Mouse (Mus musculus): ENCODE measurements around the gene Pdlim4. TPM values are rescaled to one million over a fixed set of nuclear protein-coding genes. Genes with fewer than 3 reads are reported as not detected.

Gene Pdlim4
- total and polyA plus RNA-seq, 3 experiments: 16.1 to 86.7 (median 18.7) TPM

DNA sequence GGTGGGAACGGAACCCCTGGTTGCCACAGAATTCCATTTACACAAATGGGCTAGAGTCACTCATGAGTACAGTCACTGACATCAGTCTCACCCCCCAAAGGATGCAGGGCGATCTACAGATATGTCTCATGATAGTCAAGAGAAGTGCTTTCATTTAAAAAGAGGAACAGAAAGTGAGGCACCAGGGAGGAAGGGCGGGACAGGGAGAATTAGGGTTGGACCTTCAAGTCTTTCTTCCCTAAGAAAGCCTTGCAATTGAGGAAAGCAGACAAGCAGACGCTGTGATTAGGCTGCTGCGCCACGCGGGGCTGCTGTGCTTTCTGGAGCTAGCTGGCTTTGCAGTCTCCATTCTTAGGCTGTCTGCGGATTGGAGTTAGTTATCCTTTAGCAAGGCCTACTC is 22.9 kb upstream of the Pdlim4 start:
- no peak for DNase-seq

DNA sequence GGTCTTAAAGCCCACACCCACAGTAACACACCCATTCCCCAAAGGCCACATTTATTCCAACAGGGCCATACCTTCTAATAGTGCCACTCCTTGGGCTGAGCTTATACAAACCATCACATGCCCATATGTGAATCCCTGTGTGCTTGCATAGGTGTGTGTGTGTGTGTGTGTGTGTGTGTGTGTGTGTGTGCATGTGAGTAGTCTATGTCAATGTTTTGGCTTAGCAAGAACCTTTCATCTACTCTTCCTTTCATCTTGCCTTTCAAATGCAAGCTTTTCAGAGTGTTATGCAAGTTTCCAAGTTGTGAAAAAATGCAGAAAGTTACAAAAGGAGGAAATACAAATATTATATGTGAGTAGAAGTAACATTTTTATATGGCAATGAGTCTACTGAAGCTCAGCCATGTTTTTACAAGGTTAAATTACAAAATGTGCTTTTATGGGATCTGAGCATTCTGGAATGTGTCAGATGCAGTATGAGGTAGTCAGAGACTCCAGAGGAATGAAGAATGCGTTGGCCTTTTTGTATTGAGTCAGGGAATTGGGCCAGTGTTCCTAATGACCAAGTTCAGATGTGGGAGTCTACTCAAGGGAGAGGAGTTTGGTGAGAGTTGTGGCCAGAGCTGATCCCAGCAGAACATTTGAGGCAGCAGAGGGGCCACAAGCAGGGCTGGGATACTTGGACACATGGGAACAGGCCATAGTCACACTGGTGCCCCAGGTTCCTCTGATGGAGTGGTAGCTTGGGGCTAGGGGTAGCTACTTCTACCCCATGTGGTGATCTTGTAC is 21.5 kb upstream of the Pdlim4 start:
- DNase-seq: no peak

DNA sequence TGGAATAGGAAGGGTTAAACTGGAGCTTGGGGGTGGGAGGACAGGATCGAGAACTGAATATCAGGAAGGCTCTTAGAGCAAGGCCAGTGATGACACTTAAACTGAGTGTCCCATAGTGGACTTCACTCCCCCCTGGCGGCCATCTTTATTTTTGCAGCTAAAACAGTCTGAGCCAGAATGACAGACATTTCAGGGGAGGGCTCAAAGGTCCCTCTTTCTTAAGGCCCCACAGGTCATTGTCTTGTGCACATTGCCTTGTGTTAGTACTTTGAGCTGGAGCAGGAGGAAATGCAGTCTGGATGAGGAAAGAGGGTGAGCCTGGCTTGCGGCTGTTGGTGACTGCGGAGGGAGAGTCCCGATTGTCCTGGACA is 20.1 kb upstream of the Pdlim4 start:
- peak; percentile 83 for DNase-seq

DNA sequence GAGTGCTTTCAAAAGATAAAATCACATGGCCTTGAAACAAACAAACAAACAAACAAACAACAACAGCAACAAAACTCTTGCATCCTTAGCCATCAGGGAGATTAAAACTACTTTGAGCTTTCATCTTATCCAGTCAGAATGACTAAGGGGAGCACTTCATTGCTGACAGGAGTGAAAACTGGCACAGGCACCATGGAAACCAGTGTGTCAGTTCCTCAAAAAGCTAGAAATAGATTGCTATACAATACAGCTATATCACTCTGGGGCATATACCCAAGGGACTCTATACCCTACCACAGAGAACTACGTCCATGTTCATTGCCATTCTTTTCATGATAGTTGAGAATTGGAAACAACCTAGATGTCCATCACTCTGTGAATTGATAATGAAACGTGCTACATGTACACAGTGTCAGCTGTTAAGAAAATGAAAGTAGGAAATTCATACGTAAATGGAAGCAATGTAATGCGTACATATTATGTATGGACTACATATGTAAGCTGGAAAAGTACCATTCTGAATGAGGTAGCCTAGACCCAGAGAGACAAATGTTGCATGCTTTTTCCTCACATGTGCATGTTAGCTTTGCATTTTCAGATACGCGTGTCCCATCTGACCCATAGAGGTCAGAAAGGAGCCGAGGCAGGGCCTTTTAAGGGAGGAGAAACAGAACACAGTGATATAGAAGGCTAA is 19.6 kb upstream of the Pdlim4 start:
- no peak for DNase-seq

DNA sequence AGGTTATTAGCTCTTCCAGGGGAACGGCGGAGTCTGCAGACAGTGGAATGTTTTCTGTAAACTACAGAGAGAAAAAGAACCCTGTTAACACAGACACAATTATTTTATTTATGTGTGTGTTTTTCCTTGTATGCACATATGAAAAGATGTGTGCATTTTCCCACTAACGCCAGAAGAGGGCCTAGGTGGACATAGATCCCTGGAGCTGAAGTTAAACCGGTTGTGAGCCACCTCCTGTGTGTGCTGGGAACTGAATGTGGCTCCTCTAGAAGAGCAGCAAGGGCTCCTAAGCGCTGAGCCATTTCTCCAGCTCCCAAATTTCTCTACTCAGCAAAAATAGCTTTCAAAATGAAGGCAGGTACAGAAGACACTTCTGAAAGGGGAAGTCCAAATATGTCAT is 17.0 kb upstream of the Pdlim4 start:
- no peak for DNase-seq

DNA sequence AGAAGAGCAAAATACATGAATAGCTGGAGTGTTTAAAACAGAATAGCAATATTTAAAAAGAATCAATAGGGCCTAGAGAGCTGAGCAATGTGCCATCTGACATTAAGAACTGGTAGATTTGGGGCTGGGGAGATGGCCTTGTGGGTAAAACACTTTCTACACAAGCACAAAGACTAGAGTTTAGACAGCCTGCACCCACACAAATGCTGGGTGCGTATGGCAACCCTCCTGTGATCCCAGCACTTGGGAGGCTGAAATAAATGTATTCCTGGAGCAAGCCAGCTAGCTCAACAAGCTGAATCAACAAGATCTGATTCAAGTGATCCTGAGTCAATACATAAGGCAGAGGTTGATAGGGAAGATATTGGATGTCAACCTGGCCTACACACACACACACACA is 16.2 kb upstream of the Pdlim4 start:
- no peak for DNase-seq

DNA sequence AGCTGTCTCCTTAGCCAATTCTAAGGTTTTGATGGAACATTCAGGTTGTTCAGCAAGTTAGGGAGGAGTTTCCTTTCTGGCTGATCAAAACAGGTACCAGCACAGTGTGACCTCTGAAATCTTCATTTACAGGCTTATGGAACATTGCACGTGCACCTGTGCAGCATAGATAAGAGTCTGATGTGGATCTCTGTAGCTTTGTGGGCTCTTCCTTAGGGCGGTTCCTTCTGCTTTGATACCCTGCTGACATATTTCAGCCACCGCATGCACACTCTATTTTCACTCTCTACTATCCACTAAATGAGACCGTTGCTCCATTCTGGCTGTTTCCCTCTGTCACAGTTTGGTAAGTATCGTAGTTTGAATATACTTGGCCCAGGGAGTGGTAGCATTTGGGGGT is 13.9 kb upstream of the Pdlim4 start:
- DNase-seq: no peak

DNA sequence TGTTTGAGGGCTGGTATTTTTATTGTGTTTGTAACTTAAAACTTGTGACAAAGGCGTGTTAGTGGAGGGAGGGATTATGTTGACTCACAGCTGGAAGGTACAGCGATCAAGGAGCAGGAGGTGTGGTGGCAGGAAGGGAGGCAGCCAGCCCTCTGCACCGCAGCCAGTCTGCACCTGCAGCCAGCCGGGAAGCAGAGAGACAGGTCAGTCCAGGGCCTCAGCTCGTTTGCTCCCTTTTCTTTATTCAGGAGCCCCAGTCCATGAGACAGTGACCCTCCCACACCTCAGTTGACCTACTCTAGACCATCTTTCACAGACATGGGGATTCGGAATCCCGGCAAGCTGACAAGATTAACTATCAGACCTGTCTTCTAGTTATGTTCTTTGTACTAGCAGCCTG is 11.6 kb upstream of the Pdlim4 start:
- no peak for DNase-seq

DNA sequence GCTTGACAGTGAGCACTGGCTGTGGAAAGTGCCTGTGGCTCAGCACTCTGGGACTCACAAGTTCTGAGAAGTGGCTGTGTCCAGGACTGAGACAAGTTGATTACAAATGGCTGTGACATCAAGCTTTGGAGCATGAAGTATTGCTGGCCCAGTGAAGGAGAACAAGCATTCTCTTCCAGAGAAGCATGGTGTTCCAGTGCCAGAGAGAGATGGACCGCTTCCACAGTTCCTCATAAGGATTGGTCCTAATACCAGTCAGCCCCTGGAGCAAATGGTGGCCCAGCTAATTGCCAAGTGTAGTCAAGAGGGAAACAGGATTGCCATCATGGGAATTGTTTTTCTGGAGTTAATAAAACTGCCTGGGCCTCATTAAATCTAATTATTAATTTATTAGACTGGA is 7.3 kb upstream of the Pdlim4 start:
- no peak for DNase-seq

DNA sequence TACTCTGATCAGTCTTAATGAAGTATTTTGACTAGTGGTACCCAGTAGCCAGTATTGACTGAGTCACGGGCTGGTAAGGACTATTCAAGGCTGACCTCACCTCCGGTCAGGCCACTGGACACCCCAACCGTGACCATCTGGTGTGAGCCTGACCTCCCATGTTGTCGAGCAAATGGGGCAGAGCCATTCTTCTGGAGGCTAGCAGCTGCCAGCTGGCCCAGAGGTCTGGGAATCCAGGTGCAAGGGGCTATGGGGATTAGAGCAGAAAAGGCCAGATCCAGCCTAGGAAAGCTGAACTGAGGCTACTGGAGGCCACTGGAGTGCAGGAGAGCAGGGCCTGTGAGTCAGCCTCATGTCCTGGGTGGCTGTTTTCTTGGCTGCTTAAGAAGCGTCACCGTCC is 6.5 kb upstream of the Pdlim4 start:
- no peak for DNase-seq

DNA sequence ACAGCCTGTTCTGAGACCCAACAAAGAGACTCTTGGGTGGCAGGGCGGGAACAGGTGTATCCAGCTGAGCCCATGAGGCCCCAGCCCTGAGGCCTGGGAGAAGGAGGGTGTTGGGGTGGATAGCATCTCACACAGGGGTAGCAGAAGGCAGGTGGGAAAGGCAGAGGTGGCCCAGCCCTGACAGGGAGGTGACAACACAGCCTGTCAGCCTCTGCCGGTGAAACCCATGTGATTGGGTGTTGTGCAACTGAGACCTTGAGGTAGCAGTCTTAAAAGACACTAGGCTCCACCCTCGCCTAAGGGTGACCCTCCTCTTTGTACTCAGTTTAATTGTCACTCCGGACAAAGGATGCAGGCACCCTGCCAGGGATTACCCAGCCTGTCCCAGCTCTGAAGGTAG is 4.5 kb upstream of the Pdlim4 start:
- DNase-seq: peak; percentile 52

DNA sequence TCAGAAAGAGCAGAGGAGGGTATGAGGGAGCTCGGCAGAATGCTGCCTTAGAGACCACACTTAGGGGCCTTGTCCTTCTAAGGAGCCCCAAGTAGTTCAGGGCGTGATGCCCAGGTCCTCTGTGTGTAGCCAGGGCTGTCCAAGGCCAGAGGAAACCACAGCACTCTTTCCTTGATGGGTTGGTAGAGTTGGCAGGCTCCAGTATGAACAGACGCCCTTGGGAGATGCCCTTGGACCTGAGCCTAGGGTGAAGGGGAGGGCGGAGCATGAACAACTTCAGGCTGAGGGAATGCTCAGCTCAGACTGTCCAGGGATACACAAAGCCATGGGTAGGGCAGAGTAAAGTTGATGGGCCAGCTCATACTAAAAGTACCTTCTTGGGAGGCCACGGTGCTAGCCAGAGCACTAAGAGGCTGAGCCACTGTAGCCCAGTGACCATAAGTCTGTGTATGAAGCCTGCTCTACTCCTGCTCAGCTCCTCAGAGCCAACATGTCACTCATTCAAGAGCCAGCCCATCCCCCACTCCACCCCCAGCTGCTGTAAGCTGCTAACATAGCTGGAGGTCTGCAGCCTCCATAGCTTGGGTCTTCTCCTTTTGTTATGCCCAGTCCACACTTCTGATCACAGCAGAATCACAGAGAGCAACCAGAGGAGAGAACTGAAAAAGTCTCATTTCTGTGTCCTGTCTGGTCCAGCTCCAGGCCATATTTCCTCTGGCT is 3.1 kb upstream of the Pdlim4 start:
- peak; percentile 93 for DNase-seq

DNA sequence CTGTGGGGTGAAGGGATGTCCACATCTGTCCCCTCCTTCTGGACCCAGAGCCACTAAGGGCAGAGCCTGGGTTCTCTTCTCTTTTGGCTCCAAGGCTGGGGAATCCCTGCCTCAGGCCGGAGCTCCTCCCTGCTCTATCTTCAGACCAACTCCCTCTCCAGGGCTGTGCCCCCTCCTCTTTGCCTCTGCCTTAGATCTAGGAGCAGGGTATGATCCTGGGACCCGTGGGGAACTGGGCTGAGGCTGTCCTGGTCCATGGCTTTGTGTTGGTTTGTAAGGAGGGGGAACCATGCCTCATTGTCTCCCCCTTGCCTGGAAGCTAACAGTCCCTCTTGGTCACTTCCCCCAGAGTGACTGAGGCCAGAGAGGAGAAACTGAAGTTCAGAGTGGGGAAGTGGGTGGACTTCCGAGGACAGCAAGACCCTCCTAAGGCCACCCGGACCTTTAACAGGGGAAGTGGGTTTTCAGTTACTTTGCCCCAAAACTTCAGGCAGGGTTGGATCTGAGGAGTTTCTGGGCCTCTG is 756 bp downstream of the Pdlim4 start:
- DNase-seq: no peak

DNA sequence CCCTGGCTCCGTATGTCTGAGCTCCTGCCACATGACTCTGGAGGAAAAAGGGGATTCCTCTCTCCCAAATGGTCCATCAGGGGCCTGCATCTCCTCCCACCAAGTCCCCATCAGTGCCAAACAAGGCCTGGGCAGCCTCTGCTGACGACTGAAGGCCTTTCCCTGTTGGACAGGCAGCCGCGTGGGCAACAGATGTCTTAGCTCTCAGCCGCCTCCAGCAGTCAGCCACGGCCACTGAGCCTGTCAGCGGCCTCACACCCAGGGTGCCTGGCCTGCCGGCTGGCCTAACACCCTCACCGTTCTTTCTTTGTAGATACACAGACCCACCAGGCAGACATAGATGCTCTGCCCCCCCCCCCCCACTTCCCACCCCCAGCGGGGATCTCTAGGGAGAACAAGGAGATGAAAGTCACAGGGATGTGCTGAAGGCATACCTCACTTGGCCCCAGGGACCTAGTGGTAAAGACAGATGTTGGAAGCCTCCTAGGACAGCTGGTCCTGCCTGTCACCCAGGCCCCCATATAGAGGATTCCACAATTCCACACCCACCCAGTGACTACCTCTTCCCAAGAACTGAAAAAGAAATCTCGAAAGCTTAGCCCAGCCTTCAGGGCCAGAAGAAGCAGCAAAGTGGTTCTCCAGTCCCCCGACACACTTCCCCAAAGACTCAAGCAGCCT is 1.4 kb downstream of the Pdlim4 start:
- DNase-seq: no peak

DNA sequence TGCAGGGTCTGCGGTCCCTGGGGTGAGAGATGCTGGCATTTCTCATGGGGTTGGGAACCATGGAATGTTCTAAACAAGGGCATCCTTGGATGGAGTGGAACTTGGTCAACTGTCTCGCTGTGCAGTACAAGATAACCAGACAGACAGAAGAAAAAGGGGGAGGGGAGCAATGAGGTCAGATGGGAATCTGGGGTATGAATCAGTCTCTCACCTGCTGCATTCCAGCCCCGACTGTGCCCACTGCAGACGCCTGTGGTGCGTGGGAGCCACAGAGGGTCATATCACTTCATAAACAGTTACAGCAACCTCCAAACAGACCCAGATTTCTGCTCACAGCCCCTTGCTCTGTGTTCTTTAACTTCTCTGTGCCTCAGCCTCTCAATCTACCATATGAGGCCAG is 2.4 kb downstream of the Pdlim4 start:
- no peak for DNase-seq

DNA sequence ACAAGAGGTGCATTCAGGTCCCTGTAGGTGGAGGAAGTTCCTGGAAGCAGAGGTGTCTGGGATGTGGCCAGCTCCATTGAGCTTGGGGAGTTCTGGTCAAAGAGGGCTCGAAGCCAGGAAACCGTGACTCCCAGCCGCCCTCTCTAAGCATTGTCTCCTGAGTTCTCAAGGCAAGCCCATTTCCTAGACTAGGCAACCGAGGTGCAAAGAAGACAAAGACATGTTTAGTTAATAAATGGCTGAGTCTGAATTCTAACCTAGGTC is 3.0 kb downstream of the Pdlim4 start:
- no peak for DNase-seq

DNA sequence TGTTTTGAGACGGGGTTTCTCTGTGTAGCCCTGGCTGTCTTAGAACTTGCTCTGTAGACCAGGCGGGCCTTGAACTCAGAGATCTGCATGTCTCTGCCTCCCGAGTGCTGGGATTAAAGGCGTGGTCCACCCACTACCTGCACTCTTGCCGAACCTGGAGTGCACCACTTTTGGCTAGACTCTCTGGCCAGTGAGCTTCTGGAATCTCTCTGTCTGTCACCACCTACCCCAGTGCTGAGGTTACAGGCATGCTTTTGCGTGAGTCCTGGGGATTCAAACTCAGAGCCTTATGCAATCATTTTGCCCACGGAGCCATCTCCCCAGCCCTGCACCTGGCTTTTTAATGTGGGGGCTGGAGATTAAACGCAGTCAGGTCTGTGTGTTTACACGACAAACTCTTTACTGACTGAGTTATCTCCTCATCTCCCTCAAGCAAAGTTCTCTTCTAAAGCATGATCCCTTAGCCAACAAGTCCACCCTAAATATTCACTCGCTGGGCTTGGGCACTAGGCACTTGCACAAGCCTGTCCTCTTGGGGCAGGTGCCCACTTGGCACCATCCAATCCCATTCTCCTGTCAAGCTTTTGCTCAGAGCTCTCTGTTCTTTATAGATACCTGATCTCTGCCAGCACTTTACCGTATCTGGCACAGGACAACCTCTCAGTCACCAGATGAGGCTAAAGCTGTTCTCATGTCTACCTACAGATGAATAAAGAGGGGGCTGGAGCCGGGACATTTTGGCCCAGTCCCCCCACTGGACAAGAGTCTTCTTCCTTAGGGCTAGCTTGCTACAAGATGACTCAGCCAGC is 3.5 kb downstream of the Pdlim4 start:
- no peak for DNase-seq

DNA sequence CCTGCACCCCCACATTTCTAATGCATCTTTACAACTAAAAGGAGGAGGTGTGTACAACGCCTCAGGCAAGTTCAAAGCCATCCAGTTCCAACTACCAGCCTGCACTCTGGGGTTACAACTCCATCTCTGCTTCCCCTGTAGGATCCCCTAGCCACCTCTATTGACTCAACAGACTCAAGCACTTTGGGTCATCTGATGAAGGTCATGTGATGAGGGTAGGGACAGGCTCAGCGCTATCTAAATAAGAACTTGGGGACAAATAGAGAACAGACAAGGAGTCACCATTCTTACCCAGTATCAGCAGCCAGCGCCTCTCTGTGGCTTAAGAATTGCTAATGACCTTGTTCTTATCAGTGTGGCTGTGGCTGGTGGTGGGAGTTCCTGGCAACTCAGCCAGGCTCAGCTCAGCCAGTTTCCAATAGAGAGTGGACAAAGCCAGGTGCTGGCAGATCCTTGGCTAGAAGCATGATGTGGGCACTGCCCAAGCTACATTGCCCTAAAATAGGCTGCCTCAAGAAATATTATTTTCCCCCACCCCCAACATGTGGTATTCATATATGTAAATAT is 4.3 kb downstream of the Pdlim4 start:
- DNase-seq: no peak

DNA sequence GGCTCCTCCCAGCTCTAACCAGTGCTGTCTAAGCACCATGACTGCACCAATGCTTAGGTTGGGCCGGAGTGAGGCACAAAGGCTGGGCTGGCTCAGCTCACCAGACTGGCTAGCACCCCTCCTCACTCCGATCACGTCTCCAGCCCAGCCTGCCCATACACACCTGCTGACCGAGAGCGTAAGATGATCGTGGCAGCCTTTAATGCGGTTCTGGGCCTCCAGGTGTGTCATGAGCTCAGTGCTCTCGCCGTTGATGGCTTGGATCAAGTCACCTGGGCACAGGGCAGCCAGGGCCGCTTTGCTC is 5.4 kb downstream of the Pdlim4 start:
- no peak for DNase-seq

DNA sequence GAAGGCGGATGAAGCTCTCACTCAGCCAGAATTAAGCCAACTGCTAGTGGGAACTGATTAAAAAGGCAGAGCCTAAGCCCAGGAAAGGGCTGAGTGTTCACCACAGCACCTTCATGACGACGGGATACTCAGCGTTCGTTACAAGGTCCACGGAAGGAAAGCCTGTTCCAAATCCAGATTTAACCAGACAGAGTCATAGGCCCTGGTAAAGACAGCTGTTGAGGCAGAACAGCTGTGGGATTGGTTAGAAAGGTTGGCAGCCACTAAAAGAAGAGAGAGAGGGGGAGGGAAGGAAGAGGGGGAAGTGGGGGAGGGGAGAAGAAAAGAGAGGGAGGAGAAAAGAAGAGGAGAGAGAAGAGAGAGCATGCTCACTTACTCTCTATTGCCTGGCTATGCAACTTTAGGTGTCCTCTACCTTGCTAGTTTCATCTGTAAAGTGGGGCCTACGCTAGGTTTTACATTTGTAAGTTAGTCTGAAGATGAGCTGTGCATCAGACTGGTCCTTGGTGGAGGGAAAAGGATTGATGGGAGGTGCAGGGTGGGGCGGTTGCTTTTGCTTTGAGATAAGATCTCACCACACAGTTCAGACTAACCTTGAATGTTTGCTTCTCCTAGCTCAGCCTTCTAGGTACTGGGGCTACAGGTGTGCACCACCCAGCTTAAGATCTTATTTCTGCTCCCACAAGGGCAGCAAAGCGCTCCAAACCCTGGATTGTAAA is 5.9 kb downstream of the Pdlim4 start:
- no peak for DNase-seq

Data from adrenal gland, adult 2 months (tissue).